Mouse (Mus musculus): ENCODE data around the gene Ackr2. TPM values are rescaled to one million over a fixed set of nuclear protein-coding genes. Genes with fewer than 3 reads are reported as not detected.

The Ackr2 gene
- polyA plus RNA-seq, 1 experiment from 2014 or later = 0.10 TPM

- no peak overlapping the region for H3K9ac ChIP-seq (replicated peaks; ENCODE audit: low read length)
- no peaks in the 10 kb centered on the region for H3K4me1 ChIP-seq (ENCODE audit: control insufficient read depth, insufficient read depth, low read length)
- H3K4me2 ChIP-seq (ENCODE audit: low read depth, low read length) = no peak overlapping the region
- H3K27ac ChIP-seq (replicated peaks; ENCODE audit: low read depth, low read length) = no peak overlapping the region
- ATAC-seq (replicated peaks; ENCODE audit: insufficient number of reproducible peaks, low FRiP score, low TSS enrichment, low read depth) (no peak), DNase-seq (ENCODE audit: low spot score) (no peak)
- H3K36me3 ChIP-seq (replicated peaks; ENCODE audit: control insufficient read depth, insufficient read depth, low read depth, low read length) = no peaks in the 10 kb centered on the region
- no peak overlapping the region for H3K4me3 ChIP-seq (ENCODE audit: low read depth, low read length)
- no peaks in the 10 kb centered on the region for H3K27me3 ChIP-seq (ENCODE audit: control insufficient read depth, insufficient read depth, low read length)
- no peaks in the 10 kb centered on the region for H3K9me3 ChIP-seq (replicated peaks; ENCODE audit: control insufficient read depth, low read length)
- WGBS = 78% methylated on average over 7 of the region's 7 CpGs
Measured at GRCm38 (mm10) chr9:121895392-121895993, 2.7 kb upstream of the Ackr2 start.

- H3K9ac ChIP-seq (replicated peaks; ENCODE audit: low read length) = no peak overlapping the region
- H3K36me3 ChIP-seq (replicated peaks; ENCODE audit: control insufficient read depth, insufficient read depth, low read depth, low read length) = no peaks in the 10 kb centered on the region
- H3K4me1 ChIP-seq (ENCODE audit: control insufficient read depth, insufficient read depth, low read length) = no peaks in the 10 kb centered on the region
- no peak overlapping the region for H3K4me3 ChIP-seq (ENCODE audit: low read depth, low read length)
- no peak for DNase-seq (ENCODE audit: low spot score)
- H3K4me2 ChIP-seq (ENCODE audit: low read depth, low read length) = no peak overlapping the region
- no peaks in the 10 kb centered on the region for H3K27me3 ChIP-seq (ENCODE audit: control insufficient read depth, insufficient read depth, low read length)
- ATAC-seq (replicated peaks; ENCODE audit: insufficient number of reproducible peaks, low FRiP score, low TSS enrichment, low read depth) = no peak
- H3K9me3 ChIP-seq (replicated peaks; ENCODE audit: control insufficient read depth, low read length) = no peaks in the 10 kb centered on the region
- 83% methylated on average over 4 of the region's 4 CpGs for WGBS
- H3K27ac ChIP-seq (replicated peaks; ENCODE audit: low read depth, low read length) = no peak overlapping the region
Measured at GRCm38 (mm10) chr9:121896820-121897219, 1.3 kb upstream of the Ackr2 start.

- no peak overlapping the region for H3K9ac ChIP-seq (replicated peaks; ENCODE audit: low read length)
- no peak overlapping the region for H3K4me2 ChIP-seq (ENCODE audit: low read depth, low read length)
- H3K36me3 ChIP-seq (replicated peaks; ENCODE audit: control insufficient read depth, insufficient read depth, low read depth, low read length) = no peaks in the 10 kb centered on the region
- H3K9me3 ChIP-seq (replicated peaks; ENCODE audit: control insufficient read depth, low read length) = no peaks in the 10 kb centered on the region
- no peaks in the 10 kb centered on the region for H3K4me1 ChIP-seq (ENCODE audit: control insufficient read depth, insufficient read depth, low read length)
- DNase-seq (ENCODE audit: low spot score) = no peak
- WGBS = 71% methylated on average over 6 of the region's 6 CpGs
- no peaks in the 10 kb centered on the region for H3K27me3 ChIP-seq (ENCODE audit: control insufficient read depth, insufficient read depth, low read length)
- no peak overlapping the region for H3K27ac ChIP-seq (replicated peaks; ENCODE audit: low read depth, low read length)
- H3K4me3 ChIP-seq (ENCODE audit: low read depth, low read length) = no peak overlapping the region
- no peak for ATAC-seq (replicated peaks; ENCODE audit: insufficient number of reproducible peaks, low FRiP score, low TSS enrichment, low read depth)
Measured at GRCm38 (mm10) chr9:121899306-121899705, 1.2 kb downstream of the Ackr2 start.

- Histone ChIP-seq H3K27me3 (ENCODE audit: control insufficient read depth, insufficient read depth, low read length) (no peaks in the 10 kb centered on the region), H3K9me3 (replicated peaks; ENCODE audit: control insufficient read depth, low read length) (no peaks in the 10 kb centered on the region), H3K4me3 (ENCODE audit: low read depth, low read length) (no peak overlapping the region), H3K36me3 (replicated peaks; ENCODE audit: control insufficient read depth, insufficient read depth, low read depth, low read length) (no peaks in the 10 kb centered on the region), H3K4me2 (ENCODE audit: low read depth, low read length) (no peak overlapping the region), H3K9ac (replicated peaks; ENCODE audit: low read length) (no peak overlapping the region), H3K27ac (replicated peaks; ENCODE audit: low read depth, low read length) (no peak overlapping the region), H3K4me1 (ENCODE audit: control insufficient read depth, insufficient read depth, low read length) (no peaks in the 10 kb centered on the region)
- WGBS = 82% methylated on average over 5 of the region's 5 CpGs
- DNase-seq (ENCODE audit: low spot score) (no peak), ATAC-seq (replicated peaks; ENCODE audit: insufficient number of reproducible peaks, low FRiP score, low TSS enrichment, low read depth) (no peak)
Measured at GRCm38 (mm10) chr9:121900282-121900855, 2.2 kb downstream of the Ackr2 start.

GRCm38 (mm10) chr9:121901710-121902700 is 3.9 kb downstream of the Ackr2 start:
- Histone ChIP-seq H3K9ac (replicated peaks; ENCODE audit: low read length) (no peak overlapping the region), H3K36me3 (replicated peaks; ENCODE audit: control insufficient read depth, insufficient read depth, low read depth, low read length) (no peaks in the 10 kb centered on the region), H3K4me3 (ENCODE audit: low read depth, low read length) (no peak overlapping the region), H3K27ac (replicated peaks; ENCODE audit: low read depth, low read length) (no peak overlapping the region), H3K4me2 (ENCODE audit: low read depth, low read length) (no peak overlapping the region), H3K9me3 (replicated peaks; ENCODE audit: control insufficient read depth, low read length) (no peaks in the 10 kb centered on the region), H3K4me1 (ENCODE audit: control insufficient read depth, insufficient read depth, low read length) (no peaks in the 10 kb centered on the region), H3K27me3 (ENCODE audit: control insufficient read depth, insufficient read depth, low read length) (no peaks in the 10 kb centered on the region)
- DNase-seq (ENCODE audit: low spot score) (no peak), ATAC-seq (replicated peaks; ENCODE audit: insufficient number of reproducible peaks, low FRiP score, low TSS enrichment, low read depth) (no peak)
- 81% methylated on average over 5 of the region's 5 CpGs for WGBS

- Histone ChIP-seq H3K27me3 (ENCODE audit: control insufficient read depth, insufficient read depth, low read length) (no peaks in the 10 kb centered on the region), H3K36me3 (replicated peaks; ENCODE audit: control insufficient read depth, insufficient read depth, low read depth, low read length) (no peaks in the 10 kb centered on the region), H3K4me2 (ENCODE audit: low read depth, low read length) (no peak overlapping the region), H3K27ac (replicated peaks; ENCODE audit: low read depth, low read length) (no peak overlapping the region), H3K9me3 (replicated peaks; ENCODE audit: control insufficient read depth, low read length) (no peaks in the 10 kb centered on the region), H3K4me1 (ENCODE audit: control insufficient read depth, insufficient read depth, low read length) (no peaks in the 10 kb centered on the region), H3K9ac (replicated peaks; ENCODE audit: low read length) (no peak overlapping the region), H3K4me3 (ENCODE audit: low read depth, low read length) (no peak overlapping the region)
- 71% methylated on average over 8 of the region's 8 CpGs for WGBS
- no peak for ATAC-seq (replicated peaks; ENCODE audit: insufficient number of reproducible peaks, low FRiP score, low TSS enrichment, low read depth)
- no peak for DNase-seq (ENCODE audit: low spot score)
Measured at GRCm38 (mm10) chr9:121903476-121904305, 5.5 kb downstream of the Ackr2 start.

- H3K9ac ChIP-seq (replicated peaks; ENCODE audit: low read length) = no peak overlapping the region
- no peak overlapping the region for H3K27ac ChIP-seq (replicated peaks; ENCODE audit: low read depth, low read length)
- WGBS = 87% methylated on average over 4 of the region's 4 CpGs
- DNase-seq (ENCODE audit: low spot score) (no peak), ATAC-seq (replicated peaks; ENCODE audit: insufficient number of reproducible peaks, low FRiP score, low TSS enrichment, low read depth) (no peak)
- no peak overlapping the region for H3K4me3 ChIP-seq (ENCODE audit: low read depth, low read length)
- no peak overlapping the region for H3K4me2 ChIP-seq (ENCODE audit: low read depth, low read length)
- H3K36me3 ChIP-seq (replicated peaks; ENCODE audit: control insufficient read depth, insufficient read depth, low read depth, low read length) = no peaks in the 10 kb centered on the region
- H3K4me1 ChIP-seq (ENCODE audit: control insufficient read depth, insufficient read depth, low read length) = no peaks in the 10 kb centered on the region
- no peaks in the 10 kb centered on the region for H3K27me3 ChIP-seq (ENCODE audit: control insufficient read depth, insufficient read depth, low read length)
- H3K9me3 ChIP-seq (replicated peaks; ENCODE audit: control insufficient read depth, low read length) = no peaks in the 10 kb centered on the region
Measured at GRCm38 (mm10) chr9:121904319-121904718, 6.2 kb downstream of the Ackr2 start.
